Mouse (Mus musculus) CH12.LX (cell line): ENCODE results near the gene Bex3.

Experiments used
- BHLHE40 ChIP-seq: IDR thresholded peaks from 2 replicates; pipeline ENCODE4 v1.6.1; 2011; ENCODE audit warnings: mild to moderate bottlenecking, low read depth, low read length, improper control_type of control experiment
- CHD1 ChIP-seq: IDR thresholded peaks from 2 replicates; pipeline ENCODE4 v1.6.1; 2012; ENCODE audit warnings: low read depth, low read length, improper control_type of control experiment, inconsistent platforms
- CTCF ChIP-seq, 2 experiments: IDR thresholded peaks in 1 of 2; conservative IDR thresholded peaks in 1 of 2; 2 replicates each; pipeline ENCODE4 v1.5.1; 2011 to 2012; ENCODE audit warnings: low read depth in 2 of 2, low read length in 2 of 2, improper control_type of control experiment in 1 of 2, inconsistent platforms in 1 of 2, mild to moderate bottlenecking in 1 of 2, moderate library complexity in 1 of 2
- ETS1 ChIP-seq: conservative IDR thresholded peaks from 2 replicates; pipeline ENCODE4 v1.6.1; 2012; ENCODE audit warnings: low read depth, mild to moderate bottlenecking, inconsistent platforms, low read length, improper control_type of control experiment, moderate library complexity
- HCFC1 ChIP-seq: IDR thresholded peaks from 2 replicates; pipeline ENCODE4 v1.6.1; 2012; ENCODE audit warnings: low read depth, mild to moderate bottlenecking, inconsistent platforms, low read length, improper control_type of control experiment
- IRF4 ChIP-seq: IDR thresholded peaks from 2 replicates; pipeline ENCODE4 v1.6.1; 2014; ENCODE audit warnings: low read depth, mild to moderate bottlenecking, inconsistent platforms, low read length, improper control_type of control experiment
- JUND ChIP-seq: conservative IDR thresholded peaks from 2 replicates; pipeline ENCODE4 v1.6.1; 2011; ENCODE audit warnings: low read depth, low read length, improper control_type of control experiment
- MAX ChIP-seq: IDR thresholded peaks from 2 replicates; pipeline ENCODE4 v1.6.1; 2011; ENCODE audit warnings: low read length, improper control_type of control experiment
- PAX5 ChIP-seq: IDR thresholded peaks from 2 replicates; pipeline ENCODE4 v1.6.1; 2012; ENCODE audit warnings: low read length, inconsistent platforms, mixed read lengths
- USF1 ChIP-seq: IDR thresholded peaks from 2 replicates; pipeline ENCODE4 v1.6.1; 2014; ENCODE audit warnings: low read depth, mild to moderate bottlenecking, inconsistent platforms, low read length, improper control_type of control experiment
- ZMIZ1 ChIP-seq: IDR thresholded peaks from 2 replicates; pipeline ENCODE4 v1.6.1; 2012; ENCODE audit warnings: low read depth, mild to moderate bottlenecking, inconsistent platforms, low read length, improper control_type of control experiment

- TF ChIP-seq ZMIZ1 (no peak), HCFC1 (no peak), MAX (no peak), BHLHE40 (no peak), ETS1 (no peak), CHD1 (no peak), USF1 (no peak), JUND (no peak), IRF4 (no peak), CTCF (conservative IDR thresholded peaks at IDR 0.05 in 1 of 2, IDR thresholded peaks at IDR 0.05 in 1 of 2; ENCODE audit: low read depth in 2 of 2, low read length in 2 of 2) (no peak), PAX5 (no peak)
These were observed 9.4 kb downstream of the Bex3 start for GRCm38 (mm10) chrX:136279410-136279809.
